Mouse (Mus musculus): Measurements from ENCODE around the gene Olfr532.
"Not testable (repeated sequence)": the region's sequence is repeated elsewhere in the genome, so short reads cannot be mapped to it uniquely, and the experiment has no call there.

Gene Olfr532

DNA sequence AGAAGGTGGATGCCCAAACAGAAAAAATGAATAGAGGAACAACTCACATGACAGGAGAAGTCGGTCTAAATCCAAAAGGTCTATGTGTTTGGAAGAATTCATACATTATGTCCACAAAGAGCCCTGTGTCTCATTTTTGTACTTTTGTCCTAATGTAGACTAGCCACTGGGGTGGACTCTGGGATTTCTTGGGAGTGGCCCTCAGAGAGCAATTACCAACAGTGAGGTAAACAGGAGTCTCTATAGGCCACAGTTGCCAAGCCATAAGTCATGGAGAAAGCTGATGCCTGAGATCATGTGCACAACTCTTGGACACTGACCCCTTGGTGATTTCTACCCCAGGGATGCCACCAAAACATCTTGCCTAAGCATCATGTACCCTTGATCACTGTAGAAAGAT is at the start of gene Olfr532:
Gene Olfr532, minus strand, starts transcription at position 101 of the 400 bp plus-strand sequence.
- DNase-seq (ENCODE audit: low read depth, low spot score), result no peak

DNA sequence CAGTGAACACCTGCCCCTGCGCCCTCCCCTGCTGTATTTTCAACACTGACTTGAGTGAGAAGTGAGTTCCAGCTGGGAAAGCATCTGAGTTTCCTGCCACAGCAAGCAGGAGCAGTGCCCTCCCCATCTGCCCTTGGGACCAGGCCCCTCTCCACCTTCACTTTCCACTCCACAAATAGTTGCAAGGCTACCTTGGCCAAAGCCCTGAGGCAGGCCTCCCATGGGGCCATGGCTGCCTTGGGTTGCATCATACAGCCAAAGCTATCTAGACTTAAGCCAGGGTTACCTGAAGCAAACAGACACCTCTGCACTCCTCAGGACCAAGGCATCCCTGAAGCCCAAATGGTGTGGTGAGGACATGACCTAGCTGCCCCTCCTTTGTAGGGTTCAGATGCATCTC is 41.6 kb upstream of the Olfr532 start, which contains the start of gene Olfr533:
Gene Olfr533, plus strand, starts transcription at position 301 of the 400 bp plus-strand sequence.
- DNase-seq (ENCODE audit: low read depth, low spot score), result not testable (repeated sequence)

DNA sequence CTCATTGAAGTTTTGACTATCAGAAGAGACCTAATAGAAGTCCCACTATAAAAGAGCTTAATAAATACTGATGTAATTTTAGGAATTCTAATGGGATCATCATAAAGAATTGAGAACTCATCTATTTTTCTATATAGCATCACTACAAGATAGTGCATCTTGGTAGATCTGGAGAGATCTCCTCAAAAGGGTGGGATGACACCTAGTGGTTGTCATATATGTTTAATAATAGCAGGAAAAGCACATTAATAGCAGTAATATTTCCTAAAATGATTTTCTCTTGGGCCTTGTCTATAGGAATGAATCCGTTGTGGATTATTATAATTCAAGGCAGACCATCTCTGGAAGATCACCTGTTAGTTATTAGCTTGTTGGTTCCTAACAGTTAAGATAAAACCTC is 21.7 kb upstream of the Olfr532 start:
- no peak for DNase-seq (ENCODE audit: low read depth, low spot score)

DNA sequence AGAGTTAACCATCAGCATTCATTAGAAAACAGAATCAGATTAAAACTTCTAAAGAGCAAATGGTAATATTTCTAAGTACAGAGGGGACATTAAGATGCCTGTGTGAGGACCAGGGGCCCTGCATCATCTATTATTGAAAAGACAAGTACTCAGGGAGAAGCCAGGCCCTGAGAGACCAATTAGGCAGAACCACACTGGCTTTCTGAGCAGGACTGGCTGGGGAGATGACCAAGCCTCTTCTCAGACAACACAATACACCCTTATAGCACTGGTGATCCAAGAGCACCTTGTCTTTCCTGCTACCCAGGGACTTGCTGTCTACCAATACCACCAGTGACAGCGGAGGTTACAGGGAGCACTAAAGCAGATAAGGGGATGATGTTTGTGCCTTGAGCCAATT is 18.6 kb downstream of the Olfr532 start, which contains the start of gene Olfr531:
Gene Olfr531, minus strand, starts transcription at position 101 of the 400 bp plus-strand sequence.
- DNase-seq (ENCODE audit: low read depth, low spot score), result no peak

DNA sequence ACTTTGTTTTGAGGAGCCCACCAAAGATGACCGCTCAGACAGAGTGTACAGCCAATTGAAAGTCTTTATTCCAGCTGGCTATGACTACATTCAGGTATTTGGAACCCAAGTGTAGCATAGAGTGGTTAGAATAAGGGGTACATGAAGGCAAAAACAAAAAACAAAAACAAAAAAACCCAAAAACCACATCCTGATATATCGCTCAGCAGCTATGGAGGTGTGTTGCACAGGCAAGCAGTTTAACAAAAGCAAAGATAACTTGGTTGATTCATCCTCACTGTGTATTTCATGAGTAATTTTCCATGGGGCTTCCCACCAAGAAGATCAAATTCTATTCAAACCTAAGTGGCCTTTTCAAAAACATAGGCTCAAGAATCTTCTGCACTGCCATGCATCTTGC is 44.5 kb downstream of the Olfr532 start:
- peak; percentile 63 for DNase-seq (ENCODE audit: low read depth, low spot score)

DNA sequence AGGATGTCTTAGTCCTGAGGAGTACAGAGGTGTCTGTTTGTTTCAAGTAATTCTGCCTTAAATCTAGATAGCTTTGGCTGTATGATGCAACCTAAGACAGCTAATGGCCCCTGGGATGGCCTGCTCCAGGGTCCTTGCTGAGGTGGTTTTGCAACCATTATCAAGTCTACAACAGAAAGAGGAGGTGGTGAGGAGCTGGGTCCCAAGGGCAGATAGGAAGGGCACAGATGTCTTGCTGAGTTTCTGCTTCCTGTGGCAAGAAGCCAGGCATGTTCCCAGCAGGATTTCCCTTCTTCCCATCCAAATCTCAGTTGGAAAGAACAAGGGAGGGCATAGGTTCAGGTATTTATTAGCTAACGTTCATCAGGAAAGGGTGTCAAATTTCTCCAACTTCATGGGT is 45.2 kb downstream of the Olfr532 start, which contains the start of gene Olfr530:
Gene Olfr530, minus strand, starts transcription at position 101 of the 400 bp plus-strand sequence.
- no peak for DNase-seq (ENCODE audit: low read depth, low spot score)

DNA sequence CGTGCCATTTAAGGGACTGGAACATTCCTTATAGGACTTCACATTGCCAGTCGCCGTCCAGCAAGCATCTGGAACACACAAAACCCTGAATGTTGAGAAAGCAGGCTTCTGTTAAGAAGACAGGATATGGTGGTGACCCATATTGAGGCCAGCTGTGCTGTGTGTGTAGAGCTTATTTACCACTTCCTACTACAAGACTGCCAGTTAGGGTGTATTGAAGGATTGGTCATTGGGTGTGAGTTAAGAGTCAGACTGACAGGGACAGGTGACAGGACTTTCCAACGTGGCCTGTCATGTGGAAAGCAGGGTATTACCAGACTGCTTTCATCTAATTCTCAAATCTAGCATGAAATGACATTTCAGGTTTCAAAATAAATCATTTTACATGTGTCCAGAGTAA is 47.1 kb downstream of the Olfr532 start:
- DNase-seq (ENCODE audit: low read depth, low spot score), result peak; percentile 65

Data from CD4-positive helper T cell, adult 2 months (primary cell).